Mouse (Mus musculus): ENCODE results near the gene Ltbp2. TPM values are rescaled to one million over a fixed set of nuclear protein-coding genes. Genes with fewer than 3 reads are reported as not detected.

The Ltbp2 gene
- polyA plus RNA-seq, 1 experiment from 2014 or later: 1.6 TPM

GRCm38 (mm10) chr12:84818496-84818895, 57.8 kb downstream of the Ltbp2 start:
- no peak for ATAC-seq (ENCODE audit: insufficient read depth, low FRiP score)
- no peak overlapping the region for H3K4me3 ChIP-seq (replicated peaks; ENCODE audit: low read length)
- no peaks in the 10 kb centered on the region for H3K36me3 ChIP-seq (ENCODE audit: control insufficient read depth, insufficient read depth, low read length)
- H3K9me3 ChIP-seq (replicated peaks; ENCODE audit: control insufficient read depth, low read length): no peaks in the 10 kb centered on the region
- WGBS: 60% methylated on average over 4 of the region's 4 CpGs
- no peak overlapping the region for H3K9ac ChIP-seq (ENCODE audit: low read length)
- H3K4me2 ChIP-seq (ENCODE audit: low read depth, low read length): no peak overlapping the region
- no peak overlapping the region for H3K27ac ChIP-seq (ENCODE audit: low read length)
- H3K4me1 ChIP-seq (ENCODE audit: control insufficient read depth, insufficient read depth, low read length): no peaks in the 10 kb centered on the region
- no peaks in the 10 kb centered on the region for H3K27me3 ChIP-seq (ENCODE audit: control insufficient read depth, insufficient read depth, low read length)

- H3K27ac ChIP-seq (ENCODE audit: low read length): peak overlapping the region; percentile 61; the same call in 1 of the 2 replicates
- no peak overlapping the region for H3K9ac ChIP-seq (ENCODE audit: low read length)
- H3K4me2 ChIP-seq (ENCODE audit: low read depth, low read length): no peak overlapping the region
- no peaks in the 10 kb centered on the region for H3K4me1 ChIP-seq (ENCODE audit: control insufficient read depth, insufficient read depth, low read length)
- H3K36me3 ChIP-seq (ENCODE audit: control insufficient read depth, insufficient read depth, low read length): no peaks in the 10 kb centered on the region
- no peaks in the 10 kb centered on the region for H3K27me3 ChIP-seq (ENCODE audit: control insufficient read depth, insufficient read depth, low read length)
- WGBS: 51% methylated on average over 3 of the region's 3 CpGs
- H3K4me3 ChIP-seq (replicated peaks; ENCODE audit: low read length): no peak overlapping the region
- no peaks in the 10 kb centered on the region for H3K9me3 ChIP-seq (replicated peaks; ENCODE audit: control insufficient read depth, low read length)
- ATAC-seq (ENCODE audit: insufficient read depth, low FRiP score): peak; percentile 89
Measured at GRCm38 (mm10) chr12:84814663-84815325, 61.5 kb downstream of the Ltbp2 start.

- no peak overlapping the region for H3K4me3 ChIP-seq (replicated peaks; ENCODE audit: low read length)
- H3K27me3 ChIP-seq (ENCODE audit: control insufficient read depth, insufficient read depth, low read length): no peaks in the 10 kb centered on the region
- no peaks in the 10 kb centered on the region for H3K36me3 ChIP-seq (ENCODE audit: control insufficient read depth, insufficient read depth, low read length)
- no peaks in the 10 kb centered on the region for H3K4me1 ChIP-seq (ENCODE audit: control insufficient read depth, insufficient read depth, low read length)
- no peak for ATAC-seq (ENCODE audit: insufficient read depth, low FRiP score)
- no peak overlapping the region for H3K4me2 ChIP-seq (ENCODE audit: low read depth, low read length)
- WGBS: 46% methylated on average over 7 of the region's 7 CpGs
- no peak overlapping the region for H3K9ac ChIP-seq (ENCODE audit: low read length)
- H3K9me3 ChIP-seq (replicated peaks; ENCODE audit: control insufficient read depth, low read length): no peaks in the 10 kb centered on the region
- peak overlapping the region; percentile 61; the same call in 1 of the 2 replicates for H3K27ac ChIP-seq (ENCODE audit: low read length)
Measured at GRCm38 (mm10) chr12:84813773-84814172, 62.6 kb downstream of the Ltbp2 start.

GRCm38 (mm10) chr12:84812004-84812403, 64.3 kb downstream of the Ltbp2 start:
- no peak overlapping the region for H3K9ac ChIP-seq (ENCODE audit: low read length)
- ATAC-seq (ENCODE audit: insufficient read depth, low FRiP score): no peak
- no peak overlapping the region for H3K27ac ChIP-seq (ENCODE audit: low read length)
- H3K9me3 ChIP-seq (replicated peaks; ENCODE audit: control insufficient read depth, low read length): no peaks in the 10 kb centered on the region
- H3K36me3 ChIP-seq (ENCODE audit: control insufficient read depth, insufficient read depth, low read length): no peaks in the 10 kb centered on the region
- H3K4me1 ChIP-seq (ENCODE audit: control insufficient read depth, insufficient read depth, low read length): no peaks in the 10 kb centered on the region
- H3K4me2 ChIP-seq (ENCODE audit: low read depth, low read length): no peak overlapping the region
- no peak overlapping the region for H3K4me3 ChIP-seq (replicated peaks; ENCODE audit: low read length)
- H3K27me3 ChIP-seq (ENCODE audit: control insufficient read depth, insufficient read depth, low read length): no peaks in the 10 kb centered on the region
- 59% methylated on average over 3 of the region's 3 CpGs for WGBS

GRCm38 (mm10) chr12:84811510-84811909, 64.8 kb downstream of the Ltbp2 start:
- WGBS: 62% methylated on average over 4 of the region's 4 CpGs
- no peak overlapping the region for H3K9ac ChIP-seq (ENCODE audit: low read length)
- ATAC-seq (ENCODE audit: insufficient read depth, low FRiP score): no peak

GRCm38 (mm10) chr12:84810810-84811209, 65.5 kb downstream of the Ltbp2 start:
- no peak overlapping the region for H3K4me3 ChIP-seq (replicated peaks; ENCODE audit: low read length)
- no peak overlapping the region for H3K27ac ChIP-seq (ENCODE audit: low read length)
- H3K4me2 ChIP-seq (ENCODE audit: low read depth, low read length): no peak overlapping the region
- H3K36me3 ChIP-seq (ENCODE audit: control insufficient read depth, insufficient read depth, low read length): no peaks in the 10 kb centered on the region
- WGBS: 59% methylated on average over 1 of the region's 1 CpGs
- H3K27me3 ChIP-seq (ENCODE audit: control insufficient read depth, insufficient read depth, low read length): no peaks in the 10 kb centered on the region
- no peak overlapping the region for H3K9ac ChIP-seq (ENCODE audit: low read length)
- H3K9me3 ChIP-seq (replicated peaks; ENCODE audit: control insufficient read depth, low read length): no peaks in the 10 kb centered on the region
- H3K4me1 ChIP-seq (ENCODE audit: control insufficient read depth, insufficient read depth, low read length): no peaks in the 10 kb centered on the region
- ATAC-seq (ENCODE audit: insufficient read depth, low FRiP score): no peak

More at GRCm38 (mm10) chr12:84811510-84811909, 64.8 kb downstream of the Ltbp2 start:
- Histone ChIP-seq H3K27ac (ENCODE audit: low read length) (no peak overlapping the region), H3K27me3 (ENCODE audit: control insufficient read depth, insufficient read depth, low read length) (no peaks in the 10 kb centered on the region), H3K4me1 (ENCODE audit: control insufficient read depth, insufficient read depth, low read length) (no peaks in the 10 kb centered on the region), H3K4me2 (ENCODE audit: low read depth, low read length) (no peak overlapping the region), H3K4me3 (replicated peaks; ENCODE audit: low read length) (no peak overlapping the region), H3K36me3 (ENCODE audit: control insufficient read depth, insufficient read depth, low read length) (no peaks in the 10 kb centered on the region), H3K9me3 (replicated peaks; ENCODE audit: control insufficient read depth, low read length) (no peaks in the 10 kb centered on the region)

GRCm38 (mm10) chr12:84809033-84809432, 67.3 kb downstream of the Ltbp2 start:
- Histone ChIP-seq H3K4me2 (ENCODE audit: low read depth, low read length) (no peak overlapping the region), H3K9ac (ENCODE audit: low read length) (no peak overlapping the region), H3K27ac (ENCODE audit: low read length) (no peak overlapping the region), H3K36me3 (ENCODE audit: control insufficient read depth, insufficient read depth, low read length) (no peaks in the 10 kb centered on the region), H3K27me3 (ENCODE audit: control insufficient read depth, insufficient read depth, low read length) (no peaks in the 10 kb centered on the region), H3K4me1 (ENCODE audit: control insufficient read depth, insufficient read depth, low read length) (no peaks in the 10 kb centered on the region), H3K4me3 (replicated peaks; ENCODE audit: low read length) (no peak overlapping the region), H3K9me3 (replicated peaks; ENCODE audit: control insufficient read depth, low read length) (no peaks in the 10 kb centered on the region)
- WGBS: 79% methylated on average over 6 of the region's 6 CpGs
- ATAC-seq (ENCODE audit: insufficient read depth, low FRiP score): no peak

GRCm38 (mm10) chr12:84807351-84807750, 69.0 kb downstream of the Ltbp2 start:
- ATAC-seq (ENCODE audit: insufficient read depth, low FRiP score): no peak
- Histone ChIP-seq H3K4me2 (ENCODE audit: low read depth, low read length) (no peak overlapping the region), H3K9me3 (replicated peaks; ENCODE audit: control insufficient read depth, low read length) (no peaks in the 10 kb centered on the region), H3K4me1 (ENCODE audit: control insufficient read depth, insufficient read depth, low read length) (no peaks in the 10 kb centered on the region), H3K27me3 (ENCODE audit: control insufficient read depth, insufficient read depth, low read length) (no peaks in the 10 kb centered on the region), H3K36me3 (ENCODE audit: control insufficient read depth, insufficient read depth, low read length) (no peaks in the 10 kb centered on the region), H3K27ac (ENCODE audit: low read length) (no peak overlapping the region), H3K9ac (ENCODE audit: low read length) (no peak overlapping the region), H3K4me3 (replicated peaks; ENCODE audit: low read length) (no peak overlapping the region)
- WGBS: 74% methylated on average over 13 of the region's 13 CpGs

GRCm38 (mm10) chr12:84806726-84807125, 69.6 kb downstream of the Ltbp2 start:
- 43% methylated on average over 5 of the region's 5 CpGs for WGBS
- no peak for ATAC-seq (ENCODE audit: insufficient read depth, low FRiP score)
- Histone ChIP-seq H3K9me3 (replicated peaks; ENCODE audit: control insufficient read depth, low read length) (no peaks in the 10 kb centered on the region), H3K4me3 (replicated peaks; ENCODE audit: low read length) (no peak overlapping the region), H3K36me3 (ENCODE audit: control insufficient read depth, insufficient read depth, low read length) (no peaks in the 10 kb centered on the region), H3K27me3 (ENCODE audit: control insufficient read depth, insufficient read depth, low read length) (no peaks in the 10 kb centered on the region), H3K4me2 (ENCODE audit: low read depth, low read length) (no peak overlapping the region), H3K4me1 (ENCODE audit: control insufficient read depth, insufficient read depth, low read length) (no peaks in the 10 kb centered on the region), H3K27ac (ENCODE audit: low read length) (no peak overlapping the region; the same call in 1 of the 2 replicates), H3K9ac (ENCODE audit: low read length) (no peak overlapping the region)

All from stomach, embryonic 16.5 days (tissue).